Mouse (Mus musculus) stomach, postnatal 0 days (tissue): ENCODE data around the gene Khk.

Source experiments
- CTCF ChIP-seq: IDR thresholded peaks from 2 replicates; pipeline ENCODE4 v1.5.1; 2016; ENCODE audit warnings: antibody characterized with exemption, low read depth, mild to moderate bottlenecking, moderate library complexity
- EP300 ChIP-seq: optimal IDR thresholded peaks from 2 replicates; pipeline ENCODE3; 2016; ENCODE audit warnings: antibody characterized with exemption

- TF ChIP-seq CTCF, result no peak
- TF ChIP-seq EP300, result no peak
Observed at GRCm38 (mm10) chr5:30951706-30952105, 30.5 kb downstream of the Khk start.
